Mouse (Mus musculus) B cell, adult 2 months (primary cell): Measurements from ENCODE around the gene Zeb2.

Source experiments
- DNase-seq, 2 experiments: peaks; one replicate each; pipeline ENCODE4 v3.0.0; 2022

The Zeb2 gene

GRCm38 (mm10) chr2:45060202-45060601 is 57.0 kb downstream of the Zeb2 start:
- DNase-seq: no peak

- DNase-seq: no peak
These were observed 57.6 kb downstream of the Zeb2 start for GRCm38 (mm10) chr2:45059599-45059998.

GRCm38 (mm10) chr2:45059010-45059409 is 58.2 kb downstream of the Zeb2 start:
- DNase-seq: no peak

GRCm38 (mm10) chr2:45058183-45058582 is 59.0 kb downstream of the Zeb2 start:
- no peak for DNase-seq

- DNase-seq: no peak
These were observed 60.2 kb downstream of the Zeb2 start for GRCm38 (mm10) chr2:45056856-45057562.

- DNase-seq: no peak
These were observed 61.3 kb downstream of the Zeb2 start for GRCm38 (mm10) chr2:45055926-45056325.

GRCm38 (mm10) chr2:45055034-45055615 is 62.1 kb downstream of the Zeb2 start:
- DNase-seq: no peak

- no peak for DNase-seq
These were observed 62.8 kb downstream of the Zeb2 start for GRCm38 (mm10) chr2:45054070-45055025.

- no peak for DNase-seq
These were observed 64.6 kb downstream of the Zeb2 start for GRCm38 (mm10) chr2:45052587-45052986.

- no peak for DNase-seq
These were observed 65.9 kb downstream of the Zeb2 start for GRCm38 (mm10) chr2:45051321-45051720.

- no peak for DNase-seq
These were observed 67.3 kb downstream of the Zeb2 start for GRCm38 (mm10) chr2:45049923-45050322.

- peak; percentile 29 to 37 for DNase-seq
These were observed 67.9 kb downstream of the Zeb2 start for GRCm38 (mm10) chr2:45049279-45049678.

- DNase-seq: no peak
These were observed 76.4 kb downstream of the Zeb2 start for GRCm38 (mm10) chr2:45040706-45041312.

- DNase-seq: no peak
These were observed 77.7 kb downstream of the Zeb2 start for GRCm38 (mm10) chr2:45039503-45039902.

GRCm38 (mm10) chr2:45028091-45028638 is 89.0 kb downstream of the Zeb2 start:
- no peak for DNase-seq

GRCm38 (mm10) chr2:45017186-45017800 is 99.9 kb downstream of the Zeb2 start:
- DNase-seq: no peak

- DNase-seq: no peak
These were observed 103.9 kb downstream of the Zeb2 start for GRCm38 (mm10) chr2:45013325-45013724.

GRCm38 (mm10) chr2:45012676-45013075 is 104.5 kb downstream of the Zeb2 start:
- DNase-seq: no peak

GRCm38 (mm10) chr2:45010701-45011100 is 106.5 kb downstream of the Zeb2 start:
- no peak for DNase-seq

- no peak for DNase-seq
These were observed 117.3 kb downstream of the Zeb2 start for GRCm38 (mm10) chr2:44999906-45000305.

- DNase-seq: no peak
These were observed 118.5 kb downstream of the Zeb2 start for GRCm38 (mm10) chr2:44998710-44999109.

GRCm38 (mm10) chr2:44981646-44982045 is 135.5 kb downstream of the Zeb2 start:
- peak in 1 of 2 experiments; percentile 17 for DNase-seq
